In genomic region chr6:72626391-72626790, GRCm38 (mm10) we compare ENCODE assay signal across 24 mouse cellular contexts. TPM values are rescaled to one million over a fixed set of nuclear protein-coding genes. Genes with fewer than 3 reads are reported as not detected.
DNase-seq lines count a peak whose midpoint lies in the region; ATAC-seq and TF ChIP-seq lines count a peak whose summit lies in the region.
"Had no signal": no experiment of that assay in that cellular context is flagged by ENCODE, and none has a peak within 500 bp of the region (broad histone marks: within the 10 kb centered on the region; RNA-seq: fewer than 3 reads in every experiment).

No protein-coding gene starts in this region.

- no peak for TF ChIP-seq CTCF in liver, adult 2 months (IDR thresholded peaks at IDR 0.05; ENCODE audit: low read depth, low read length)

- H3K27ac ChIP-seq in kidney, embryonic 16.5 days (ENCODE audit: low read length): peak overlapping the region; percentile 74
- peak overlapping the region; percentile 41 for H3K27ac ChIP-seq in liver, adult 2 months (replicated peaks; ENCODE audit: insufficient read depth, low read depth, low read length)
- H3K27ac ChIP-seq: embryonic facial prominence, embryonic 10.5 days; embryonic facial prominence, embryonic 12.5 days; forebrain, embryonic 13.5 days; forebrain, embryonic 15.5 days had no signal

- H3K27me3 ChIP-seq in kidney, embryonic 16.5 days (ENCODE audit: insufficient read depth, low read length): no peaks in the 10 kb centered on the region
- H3K27me3 ChIP-seq in liver, adult 2 months (ENCODE audit: control insufficient read depth, insufficient read depth, low read length): no peaks in the 10 kb centered on the region
- H3K27me3 ChIP-seq: CH12.LX; embryonic facial prominence, embryonic 12.5 days; forebrain, embryonic 13.5 days; forebrain, embryonic 15.5 days; Patski had no signal

- H3K4me1 ChIP-seq in kidney, embryonic 16.5 days (ENCODE audit: insufficient read depth, low read length): no peaks in the 10 kb centered on the region
- peaks cover 29% of the 10 kb centered on the region for H3K4me1 ChIP-seq in liver, adult 2 months (ENCODE audit: control insufficient read depth, insufficient read depth, low read length)
- H3K4me1 ChIP-seq: embryonic facial prominence, embryonic 10.5 days; embryonic facial prominence, embryonic 12.5 days; forebrain, embryonic 13.5 days; forebrain, embryonic 15.5 days had no signal

- H3K79me2 ChIP-seq in liver, adult 2 months (ENCODE audit: control insufficient read depth, insufficient read depth, low read length): no peaks in the 10 kb centered on the region

- no peak overlapping the region for H3K9ac ChIP-seq in kidney, embryonic 16.5 days (replicated peaks; ENCODE audit: low read length)
- no peak overlapping the region for H3K9ac ChIP-seq in liver, adult 2 months (ENCODE audit: low read depth, low read length)
- H3K9ac ChIP-seq: embryonic facial prominence, embryonic 12.5 days; forebrain, embryonic 13.5 days; forebrain, embryonic 15.5 days; forebrain, postnatal 0 days had no signal

- TF ChIP-seq POLR2A in liver, adult 2 months (IDR thresholded peaks at IDR 0.05; ENCODE audit: extremely low read depth, insufficient read depth, low read length): no peak

- H3K4me3 ChIP-seq in kidney, embryonic 16.5 days (ENCODE audit: low read length): no peak overlapping the region
- no peak overlapping the region for H3K4me3 ChIP-seq in liver, adult 2 months (ENCODE audit: insufficient read depth, low read depth, low read length)
- H3K4me3 ChIP-seq: embryonic facial prominence, embryonic 10.5 days; embryonic facial prominence, embryonic 12.5 days; forebrain, embryonic 13.5 days; forebrain, embryonic 15.5 days had no signal

- H3K4me2 ChIP-seq in kidney, embryonic 16.5 days (replicated peaks; ENCODE audit: low read depth, low read length): no peak overlapping the region
- H3K4me2 ChIP-seq: embryonic facial prominence, embryonic 12.5 days; forebrain, embryonic 13.5 days; forebrain, embryonic 15.5 days had no signal

- no peak for ATAC-seq in kidney, embryonic 16.5 days (ENCODE audit: low FRiP score, low TSS enrichment)
- ATAC-seq: activated CD4-positive, CD25-positive, alpha-beta regulatory T cell, adult 4 months; CD4-positive, CD25-positive, alpha-beta regulatory T cell, adult 4 months; forebrain, embryonic 13.5 days; forebrain, embryonic 15.5 days; forebrain, postnatal 0 days; Patski had no signal

- H3K9me3 ChIP-seq in kidney, embryonic 16.5 days (ENCODE audit: low read length): no peaks in the 10 kb centered on the region
- H3K9me3 ChIP-seq: embryonic facial prominence, embryonic 10.5 days; embryonic facial prominence, embryonic 12.5 days; forebrain, embryonic 13.5 days; forebrain, embryonic 15.5 days; G1E had no signal

- peaks cover 27% of the 10 kb centered on the region for H3K36me3 ChIP-seq in kidney, embryonic 16.5 days (ENCODE audit: insufficient read depth, low read length)
- H3K36me3 ChIP-seq in liver, adult 2 months (ENCODE audit: control insufficient read depth, insufficient read depth, low read length): no peaks in the 10 kb centered on the region
- H3K36me3 ChIP-seq: forebrain, embryonic 15.5 days; G1E had no signal

- peak; percentile 52 to 58 for DNase-seq in cerebellum, postnatal 10 days
- DNase-seq in cerebellum, adult 11-12 months: no peak
- DNase-seq in kidney, adult 9 months: no peak
- no peak for DNase-seq in liver, adult 2 months (ENCODE audit: extremely low read depth, low read depth, low spot score)
- no peak for DNase-seq in liver
- DNase-seq: adrenal gland, adult 8-10 months; adrenal gland, postnatal 14 days; adrenal gland, postnatal 36 days; B cell, adult 2 months; cerebellum, adult 18-20 months; cerebellum, adult 8-10 months; cerebellum, adult 9-11 months; cerebellum, postnatal 25 days; forebrain, postnatal 0 days had no signal

- 90% methylated on average over 7 of the region's 7 CpGs for WGBS in kidney, embryonic 16.5 days
- WGBS in liver, adult 2 months: 43% methylated on average over 7 of the region's 7 CpGs

RNA-seq across cellular contexts. Expression of gene Tgoln1, which starts 9.6 kb away (rescaled TPM):
- polyA plus RNA-seq in kidney, embryonic 16.5 days (2015; fragmentation: Nextera tagmentation; extraction: Ambion mirVana): 43.3 and 46.3 TPM in 2 replicates
- total RNA-seq in liver, adult 2 months (2014; rRNA removed): 68.7 and 85.5 TPM in 2 replicates
- 41.4 and 48.0 TPM in 2 replicates for polyA plus RNA-seq in liver, adult 2 months (2012; rRNA removed)

RNA-seq across cellular contexts. Expression of gene Retsat, which starts 28.1 kb away (rescaled TPM):
- polyA plus RNA-seq in kidney, embryonic 16.5 days (2015; fragmentation: Nextera tagmentation; extraction: Ambion mirVana): 33.8 and 36.0 TPM in 2 replicates
- 151 and 180 TPM in 2 replicates for total RNA-seq in liver, adult 2 months (2014; rRNA removed)
- polyA plus RNA-seq in liver, adult 2 months (2012; rRNA removed): 303 and 340 TPM in 2 replicates

RNA-seq across cellular contexts. Expression of gene Elmod3, which starts 28.2 kb away (rescaled TPM):
- polyA plus RNA-seq in kidney, embryonic 16.5 days (2015; fragmentation: Nextera tagmentation; extraction: Ambion mirVana): 18.9 and 19.5 TPM in 2 replicates
- 7.6 and 9.5 TPM in 2 replicates for total RNA-seq in liver, adult 2 months (2014; rRNA removed)
- 14.7 and 16.0 TPM in 2 replicates for polyA plus RNA-seq in liver, adult 2 months (2012; rRNA removed)

Comparison
In these comparisons a context has a peak if more than half of its experiments do, and no peak if none do; other contexts are left out.
1. DNase-seq: peak in cerebellum, postnatal 10 days (2 of 2); none in cerebellum, adult 11-12 months (single experiment), kidney, adult 9 months (single experiment), liver, adult 2 months (single experiment) and liver (single experiment).